Mouse (Mus musculus) MEL (cell line): ENCODE results near the gene Ybx1. TPM values are rescaled to one million over a fixed set of nuclear protein-coding genes. Genes with fewer than 3 reads are reported as not detected.

Experiments
- DNase-seq: peaks from one replicate; pipeline ENCODE4 v3.0.0; 2011; ENCODE audit warnings: low read depth, low spot score
- H3K27ac ChIP-seq: 2 replicates; pipeline ENCODE4 v1.5.1; 2012; ENCODE audit warnings: low read depth, mild to moderate bottlenecking, control low read depth, low read length, moderate library complexity; ENCODE audit not compliant: control insufficient read depth
- H3K27me3 ChIP-seq, 2 experiments: fragments of 150-350 bp in 1 of 2; sonication (generic) in 1 of 2; 2 replicates each; pipeline ENCODE4 v1.6.1; 2012; ENCODE audit warnings: low read length in 2 of 2, mild to moderate bottlenecking in 2 of 2, improper control_type of control experiment in 1 of 2, moderate library complexity in 1 of 2; ENCODE audit not compliant: insufficient read depth in 2 of 2, control insufficient read depth in 1 of 2
- H3K36me3 ChIP-seq, 2 experiments: 2 replicates each; pipeline ENCODE4 v1.6.1; 2012 to 2014; ENCODE audit warnings: low read length in 2 of 2, improper control_type of control experiment in 1 of 2, inconsistent platforms in 1 of 2, mild to moderate bottlenecking in 1 of 2; ENCODE audit not compliant: insufficient read depth in 2 of 2, control insufficient read depth in 1 of 2
- H3K4me1 ChIP-seq, 2 experiments: fragments of 150-350 bp in 1 of 2; sonication (generic) in 1 of 2; 2 replicates each; pipeline ENCODE4 v1.6.1; 2012; ENCODE audit warnings: low read length in 2 of 2, improper control_type of control experiment in 1 of 2, mild to moderate bottlenecking in 1 of 2; ENCODE audit not compliant: insufficient read depth in 2 of 2, control insufficient read depth in 1 of 2
- H3K4me3 ChIP-seq, 2 experiments: fragments of 150-350 bp in 1 of 2; sonication (generic) in 1 of 2; 2 replicates each; pipeline ENCODE4 v1.5.1; 2012; ENCODE audit warnings: low read depth in 2 of 2, low read length in 2 of 2, mild to moderate bottlenecking in 2 of 2, moderate library complexity in 2 of 2, control low read depth in 1 of 2, improper control_type of control experiment in 1 of 2; ENCODE audit not compliant: control insufficient read depth in 1 of 2, insufficient read depth in 1 of 2
- H3K79me2 ChIP-seq: 2 replicates; pipeline ENCODE4 v1.6.1; 2012; ENCODE audit warnings: mild to moderate bottlenecking, low read length, moderate library complexity; ENCODE audit not compliant: control insufficient read depth, poor library complexity, insufficient read depth
- H3K9ac ChIP-seq: 2 replicates; pipeline ENCODE4 v1.6.1; 2012; ENCODE audit warnings: low read depth, mild to moderate bottlenecking, control low read depth, low read length, moderate library complexity; ENCODE audit not compliant: control insufficient read depth, poor library complexity, severe bottlenecking
- H3K9me3 ChIP-seq: fragments of 150-350 bp; sonication (generic); replicated peaks from 2 replicates; pipeline ENCODE4 v1.6.1; 2012; ENCODE audit warnings: mild to moderate bottlenecking, low read length, improper control_type of control experiment, moderate library complexity; ENCODE audit not compliant: insufficient read depth
- BHLHE40 ChIP-seq: IDR thresholded peaks from 2 replicates; pipeline ENCODE4 v1.6.1; 2012; ENCODE audit warnings: low read depth, mild to moderate bottlenecking, inconsistent platforms, low read length, improper control_type of control experiment, borderline replicate concordance
- CHD2 ChIP-seq: IDR thresholded peaks from 2 replicates; pipeline ENCODE4 v1.6.1; 2011; ENCODE audit warnings: low read length, improper control_type of control experiment
- CTCF ChIP-seq, 3 experiments: IDR thresholded peaks in 2 of 3; conservative IDR thresholded peaks in 1 of 3; 2 replicates each; pipeline ENCODE4 v1.5.1; 2011 to 2012; ENCODE audit warnings: low read length in 3 of 3, low read depth in 2 of 3, mild to moderate bottlenecking in 2 of 3, improper control_type of control experiment in 1 of 3, inconsistent platforms in 1 of 3, mixed read lengths in 1 of 3, moderate library complexity in 1 of 3; ENCODE audit not compliant: control insufficient read depth in 1 of 3, insufficient read depth in 1 of 3, poor library complexity in 1 of 3, severe bottlenecking in 1 of 3
- ELF1 ChIP-seq: IDR thresholded peaks from 2 replicates; pipeline ENCODE4 v1.6.1; 2014; ENCODE audit warnings: low read depth, mild to moderate bottlenecking, inconsistent platforms, low read length, improper control_type of control experiment, moderate library complexity
- EP300 ChIP-seq, 2 experiments: IDR thresholded peaks; 2 replicates each; pipeline ENCODE4 v1.6.1; 2011; ENCODE audit warnings: improper control_type of control experiment in 2 of 2, low read length in 2 of 2, low read depth in 1 of 2, mild to moderate bottlenecking in 1 of 2
- ETS1 ChIP-seq: IDR thresholded peaks from 2 replicates; pipeline ENCODE4 v1.6.1; 2012; ENCODE audit warnings: low read depth, mild to moderate bottlenecking, inconsistent platforms, low read length, improper control_type of control experiment, moderate library complexity
- GATA1 ChIP-seq: IDR thresholded peaks from 2 replicates; pipeline ENCODE4 v1.6.1; 2011; ENCODE audit warnings: low read depth, low read length, improper control_type of control experiment
- HCFC1 ChIP-seq: IDR thresholded peaks from 2 replicates; pipeline ENCODE4 v1.6.1; 2012; ENCODE audit warnings: low read depth, mild to moderate bottlenecking, inconsistent platforms, low read length, improper control_type of control experiment, moderate library complexity
- KAT2A ChIP-seq: conservative IDR thresholded peaks from 2 replicates; pipeline ENCODE4 v1.6.1; 2012; ENCODE audit warnings: low read depth, low read length, improper control_type of control experiment, inconsistent platforms
- MAX ChIP-seq: IDR thresholded peaks from 2 replicates; pipeline ENCODE4 v1.6.1; 2011; ENCODE audit warnings: low read length, improper control_type of control experiment
- MXI1 ChIP-seq: IDR thresholded peaks from 2 replicates; pipeline ENCODE4 v1.6.1; 2011; ENCODE audit warnings: mild to moderate bottlenecking, low read depth, low read length, improper control_type of control experiment
- MYC ChIP-seq: IDR thresholded peaks from 2 replicates; pipeline ENCODE4 v1.6.1; 2011; ENCODE audit warnings: low read depth, mild to moderate bottlenecking, low read length, improper control_type of control experiment, moderate library complexity
- NELFE ChIP-seq: IDR thresholded peaks from 2 replicates; pipeline ENCODE4 v1.6.1; 2011; ENCODE audit warnings: low read depth, low read length, improper control_type of control experiment
- NRF1 ChIP-seq: IDR thresholded peaks from 2 replicates; pipeline ENCODE4 v1.6.1; 2014; ENCODE audit warnings: low read depth, mild to moderate bottlenecking, inconsistent platforms, low read length, improper control_type of control experiment, moderate library complexity; ENCODE audit not compliant: poor library complexity, insufficient read depth, severe bottlenecking
- POLR2A ChIP-seq, 2 experiments: IDR thresholded peaks; 2 replicates each; pipeline ENCODE4 v1.6.1; 2011 to 2012; ENCODE audit warnings: low read length in 2 of 2, mild to moderate bottlenecking in 2 of 2, control low read depth in 1 of 2, improper control_type of control experiment in 1 of 2, low read depth in 1 of 2, moderate library complexity in 1 of 2; ENCODE audit not compliant: control insufficient read depth in 1 of 2, insufficient read depth in 1 of 2, poor library complexity in 1 of 2
- POLR2AphosphoS2 ChIP-seq: IDR thresholded peaks from 2 replicates; pipeline ENCODE4 v1.6.1; 2011; ENCODE audit warnings: low read length, improper control_type of control experiment
- RAD21 ChIP-seq: IDR thresholded peaks from 2 replicates; pipeline ENCODE4 v1.6.1; 2011; ENCODE audit warnings: mild to moderate bottlenecking, low read depth, low read length, improper control_type of control experiment
- SIN3A ChIP-seq: IDR thresholded peaks from 2 replicates; pipeline ENCODE4 v1.6.1; 2012; ENCODE audit warnings: low read length, improper control_type of control experiment, inconsistent platforms
- TAL1 ChIP-seq: IDR thresholded peaks from 2 replicates; pipeline ENCODE4 v1.6.1; 2012; ENCODE audit warnings: mild to moderate bottlenecking, inconsistent platforms, low read length, moderate library complexity, mixed read lengths
- TBP ChIP-seq: IDR thresholded peaks from 2 replicates; pipeline ENCODE4 v1.8.0; 2011; ENCODE audit warnings: low read depth, low read length, improper control_type of control experiment
- TCF12 ChIP-seq: IDR thresholded peaks from 2 replicates; pipeline ENCODE4 v1.6.1; 2014; ENCODE audit warnings: low read depth, mild to moderate bottlenecking, inconsistent platforms, low read length, improper control_type of control experiment, moderate library complexity
- UBTF ChIP-seq: IDR thresholded peaks from 2 replicates; pipeline ENCODE4 v1.6.1; 2012; ENCODE audit warnings: low read depth, mild to moderate bottlenecking, inconsistent platforms, low read length, improper control_type of control experiment, moderate library complexity, borderline replicate concordance; ENCODE audit not compliant: insufficient read depth
- USF1 ChIP-seq: IDR thresholded peaks from 2 replicates; pipeline ENCODE4 v1.6.1; 2014; ENCODE audit warnings: low read depth, mild to moderate bottlenecking, inconsistent platforms, low read length, improper control_type of control experiment, moderate library complexity
- USF2 ChIP-seq, 2 experiments: IDR thresholded peaks; 2 replicates each; pipeline ENCODE4 v1.6.1; 2011 to 2012; ENCODE audit warnings: improper control_type of control experiment in 2 of 2, low read length in 2 of 2, borderline replicate concordance in 1 of 2, inconsistent platforms in 1 of 2, low read depth in 1 of 2, mild to moderate bottlenecking in 1 of 2; ENCODE audit not compliant: insufficient read depth in 1 of 2
- ZKSCAN1 ChIP-seq: IDR thresholded peaks from 2 replicates; pipeline ENCODE4 v1.6.1; 2012; ENCODE audit warnings: low read depth, mild to moderate bottlenecking, inconsistent platforms, low read length, improper control_type of control experiment, moderate library complexity
- ZMIZ1 ChIP-seq: IDR thresholded peaks from 2 replicates; pipeline ENCODE4 v1.6.1; 2012; ENCODE audit warnings: low read depth, mild to moderate bottlenecking, inconsistent platforms, low read length, improper control_type of control experiment, moderate library complexity
- polyA plus RNA-seq, 2 experiments: library from polyadenylated mRNA; stranded (reverse) in 1 of 2; unstranded in 1 of 2; fragments of >175 nt in 1 of 2; fragments of >200 nt in 1 of 2; gene quantifications; 2 replicates each; pipeline versions ENCODE4 v1.2.1 to v1.2.4; 2012; ENCODE audit warnings: low replicate concordance in 2 of 2, low read depth in 1 of 2; ENCODE audit not compliant: insufficient read length in 2 of 2, insufficient read depth in 1 of 2, missing spikeins in 1 of 2
- total RNA-seq: library from RNA; depleted of rRNA; stranded (reverse); fragments of 300-350 nt; gene quantifications from 2 replicates; pipeline ENCODE4 v1.2.3, GENCODE M21; 2012; rRNA removed

Gene Ybx1
- total RNA-seq (979 and 1,115 TPM in 2 replicates), polyA plus RNA-seq (1,000 to 10,000 TPM; 2,172 to 2,666 TPM)

DNA sequence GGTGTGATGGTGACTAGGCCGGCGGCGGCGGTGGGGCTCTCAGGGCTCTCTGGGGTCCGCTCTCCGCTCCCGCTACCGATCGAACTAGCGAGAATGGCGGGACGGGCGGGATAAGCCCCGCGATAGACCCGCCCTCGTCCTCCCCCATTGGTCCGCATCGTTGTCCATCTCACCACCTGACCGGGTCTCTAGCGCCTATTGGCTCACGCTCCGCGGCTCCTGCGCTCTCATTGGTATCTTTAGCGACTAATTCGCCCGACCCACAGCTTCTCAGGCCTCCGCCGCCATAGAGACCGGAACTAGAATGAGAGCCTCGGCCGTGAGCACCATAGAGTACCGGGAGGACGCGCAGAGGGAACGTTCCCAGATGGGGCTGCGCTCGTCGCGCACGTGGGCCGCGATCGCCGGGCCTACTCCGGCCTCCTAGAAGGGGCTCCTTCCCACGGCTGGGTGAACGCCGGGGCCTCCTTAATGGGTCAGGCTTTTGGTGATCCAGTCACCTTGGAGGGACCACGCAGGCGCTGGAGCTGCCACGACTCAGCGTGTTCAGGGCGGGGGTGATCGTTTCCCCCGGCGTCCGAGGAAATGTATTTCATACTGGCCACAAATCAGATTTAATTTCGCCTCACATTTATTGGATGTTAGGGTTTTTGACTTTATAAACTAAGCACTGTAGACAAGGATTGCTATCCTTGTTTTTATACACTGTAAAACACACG, at the start of gene Ybx1:
Ybx1 (minus strand) TSS at position 190 of the 719 bp plus-strand sequence.
- DNase-seq: peak; percentile 98
- TF ChIP-seq NELFE: peak; percentile 80
- TF ChIP-seq ETS1: peak; percentile 46
- TF ChIP-seq CTCF (IDR thresholded peaks at IDR 0.05 in 2 of 3, conservative IDR thresholded peaks at IDR 0.05 in 1 of 3; ENCODE audit: control insufficient read depth in 1 of 3, insufficient read depth in 1 of 3, low read depth in 2 of 3, low read length in 3 of 3, poor library complexity in 1 of 3, severe bottlenecking in 1 of 3): no peak
- TF ChIP-seq USF2 (IDR thresholded peaks at IDR 0.05; ENCODE audit: borderline replicate concordance in 1 of 2, insufficient read depth in 1 of 2, low read depth in 1 of 2, low read length in 2 of 2): peak; percentile 59 to 91; a peak in 3 of 4 replicates
- peak; percentile 50 for TF ChIP-seq ZMIZ1
- 0 out of 2 replicates have a peak, but pooled peaks have one; percentile 67 for TF ChIP-seq UBTF
- TF ChIP-seq POLR2AphosphoS2: peak; percentile 77; the same call in 1 of the 2 replicates
- peak; percentile 56; the same call in 1 of the 2 replicates for TF ChIP-seq NRF1
- peak; percentile 92 for TF ChIP-seq TBP
- TF ChIP-seq USF1: peak; percentile 97
- TF ChIP-seq MYC: peak; percentile 96
- TF ChIP-seq CHD2: peak; percentile 79
- peak; percentile 58 to 80 for TF ChIP-seq POLR2A (IDR thresholded peaks at IDR 0.05; ENCODE audit: control insufficient read depth in 1 of 2, insufficient read depth in 1 of 2, low read depth in 1 of 2, low read length in 2 of 2, poor library complexity in 1 of 2)
- no peak for TF ChIP-seq EP300 (IDR thresholded peaks at IDR 0.05; ENCODE audit: low read depth in 1 of 2, low read length in 2 of 2)
- peak; percentile 99 for TF ChIP-seq MXI1
- TF ChIP-seq MAX: peak; percentile 94
- peak; percentile 83 for TF ChIP-seq ELF1
- TF ChIP-seq GATA1: no peak
- no peak for TF ChIP-seq TAL1
- peak; percentile 88 for TF ChIP-seq SIN3A
- TF ChIP-seq TCF12: peak; percentile 65; the same call in 1 of the 2 replicates
- TF ChIP-seq KAT2A: peak; percentile 63; the same call in 1 of the 2 replicates
- no peak for TF ChIP-seq ZKSCAN1
- peak; percentile 88 for TF ChIP-seq HCFC1
- TF ChIP-seq RAD21: no peak
- TF ChIP-seq BHLHE40: no peak; the same call in 1 of the 2 replicates
- H3K36me3 ChIP-seq: peaks cover 14 to 21% of the 10 kb centered on the region in 2 experiments
- peak within 1 kb of the TSS; percentile 99 for H3K9ac ChIP-seq
- no peaks in the 10 kb centered on the region for H3K27me3 ChIP-seq
- H3K9me3 ChIP-seq: no peaks in the 10 kb centered on the region
- H3K79me2 ChIP-seq: peaks cover 54% of the 10 kb centered on the region
- H3K4me3 ChIP-seq: peak within 1 kb of the TSS; percentile 85 to 99
- peak within 1 kb of the TSS; percentile 96 for H3K27ac ChIP-seq
- H3K4me1 ChIP-seq: peaks cover 2 to 10% of the 10 kb centered on the region in 2 experiments; a peak in 3 of 4 replicates
